Mouse (Mus musculus) liver, embryonic 11.5 days (tissue): Measurements from ENCODE around the gene Foxj2. TPM values are rescaled to one million over a fixed set of nuclear protein-coding genes. Genes with fewer than 3 reads are reported as not detected.

Source experiments
- ATAC-seq: fragments of 200-750 bp; cut with Nextera tagmentation; replicated peaks from 2 replicates; pipeline ENCODE4 v1.8.0; 2017; ENCODE audit warnings: moderate number of reproducible peaks, mild to moderate bottlenecking, moderate TSS enrichment, moderate library complexity; ENCODE audit not compliant: low FRiP score
- DNase-seq: peaks from one replicate; pipeline ENCODE4 v3.0.0-alpha.2; 2017; ENCODE audit warnings: low spot score
- H3K27ac ChIP-seq: fragments of 300-500 bp; sonication (generic); 2 replicates; pipeline ENCODE4 v1.5.1; 2014; ENCODE audit warnings: mild to moderate bottlenecking, low read depth, low read length, control low read depth
- H3K27me3 ChIP-seq: fragments of 300-500 bp; sonication (generic); replicated peaks from 2 replicates; pipeline ENCODE4 v1.6.1; 2014; ENCODE audit warnings: low read length, mixed read lengths; ENCODE audit not compliant: control insufficient read depth, insufficient read depth
- H3K36me3 ChIP-seq: fragments of 300-500 bp; sonication (generic); 2 replicates; pipeline ENCODE4 v1.6.1; 2014; ENCODE audit warnings: mild to moderate bottlenecking, low read length, moderate library complexity, mixed read lengths; ENCODE audit not compliant: control insufficient read depth, insufficient read depth
- H3K4me1 ChIP-seq: fragments of 300-500 bp; sonication (generic); replicated peaks from 2 replicates; pipeline ENCODE4 v1.6.1; 2014; ENCODE audit warnings: low read length, mixed read lengths; ENCODE audit not compliant: control insufficient read depth, insufficient read depth
- H3K4me2 ChIP-seq: fragments of 300-500 bp; sonication (generic); 2 replicates; pipeline ENCODE4 v1.6.1; 2014; ENCODE audit warnings: mild to moderate bottlenecking, control low read depth, moderate library complexity
- H3K4me3 ChIP-seq: fragments of 300-500 bp; sonication (generic); 2 replicates; pipeline ENCODE4 v1.5.1; 2014; ENCODE audit warnings: low read depth, low read length, control low read depth
- H3K9ac ChIP-seq: fragments of 300-500 bp; sonication (generic); 2 replicates; pipeline ENCODE4 v1.6.1; 2014; ENCODE audit warnings: low read depth, low read length, control low read depth
- H3K9me3 ChIP-seq: fragments of 300-500 bp; sonication (generic); 2 replicates; pipeline ENCODE4 v1.6.1; 2016; ENCODE audit warnings: low read length, inconsistent platforms, mixed read lengths; ENCODE audit not compliant: control insufficient read depth
- WGBS: fragments of 180-500 bp; shearing (Covaris S2); extraction: QIAGEN DNeasy Blood & Tissue Kit; methylation state at CpG from one replicate; pipeline ENCODE4 v1.1.7; 2014; 5-methylcytosine and 5-hydroxymethylcytosine counted together
- polyA plus RNA-seq: library from polyadenylated mRNA; unstranded; fragments of >200 nt; fragmentation: Nextera tagmentation; extraction: Ambion mirVana; gene quantifications from 2 replicates; pipeline ENCODE4 v1.2.1, GENCODE M21; 2014

Foxj2 gene
- polyA plus RNA-seq, 1 experiment from 2014 or later = 4.0 TPM

DNA sequence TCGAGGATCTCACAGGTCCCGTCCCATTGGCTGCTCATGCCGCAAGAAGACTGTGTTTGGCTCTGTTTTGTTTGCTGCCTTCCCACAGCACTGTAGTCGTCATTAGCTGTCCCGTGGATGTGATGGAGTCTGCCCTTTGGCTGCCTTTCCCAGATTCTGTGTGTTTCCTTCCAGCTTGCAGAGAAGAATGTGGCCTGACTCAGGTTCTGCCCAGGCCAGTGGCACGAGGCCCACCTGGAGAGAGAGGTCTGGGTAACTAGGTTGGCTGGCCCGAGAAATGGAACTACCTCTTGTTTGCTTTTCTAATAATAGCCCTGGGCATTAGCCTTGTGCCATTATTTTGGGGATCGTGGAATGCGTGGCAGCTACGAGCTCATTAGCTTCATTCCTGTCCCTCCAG lies 4.4 kb downstream of the Foxj2 start:
- WGBS = 82% methylated on average over 10 of the region's 10 CpGs
- Histone ChIP-seq H3K27me3 (no peaks in the 10 kb centered on the region), H3K36me3 (no peaks in the 10 kb centered on the region), H3K9ac (no peak overlapping the region), H3K4me1 (peaks cover 30% of the 10 kb centered on the region), H3K9me3 (no peaks in the 10 kb centered on the region), H3K4me3 (no peak overlapping the region), H3K27ac (no peak overlapping the region), H3K4me2 (no peak overlapping the region)
- DNase-seq = no peak
- no peak for ATAC-seq

DNA sequence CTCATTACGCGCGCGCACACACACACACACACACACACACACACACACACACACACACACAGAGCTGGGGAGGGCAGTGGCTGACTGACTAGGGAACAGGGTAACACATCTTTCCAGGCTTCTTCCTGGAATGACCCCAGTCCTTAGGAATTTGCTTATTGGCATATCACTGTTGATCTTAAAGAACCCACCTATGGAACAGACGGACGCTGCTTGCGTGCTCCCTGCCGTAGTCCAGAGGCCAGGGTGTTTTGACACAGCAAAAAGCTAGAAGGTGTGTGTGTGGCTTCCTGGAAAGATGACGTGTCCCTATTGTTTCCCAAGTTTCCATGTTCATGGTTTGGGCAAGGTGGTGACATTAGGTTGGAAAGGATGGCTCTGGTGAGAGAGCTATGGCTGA lies 5.5 kb downstream of the Foxj2 start:
- no peak overlapping the region for H3K4me3 ChIP-seq
- no peak overlapping the region for H3K9ac ChIP-seq
- H3K27me3 ChIP-seq = no peaks in the 10 kb centered on the region
- 89% methylated on average over 9 of the region's 9 CpGs for WGBS
- no peak overlapping the region for H3K27ac ChIP-seq
- no peaks in the 10 kb centered on the region for H3K9me3 ChIP-seq
- H3K4me2 ChIP-seq = no peak overlapping the region
- DNase-seq (no peak), ATAC-seq (no peak)
- no peaks in the 10 kb centered on the region for H3K36me3 ChIP-seq
- peaks cover 30% of the 10 kb centered on the region for H3K4me1 ChIP-seq

DNA sequence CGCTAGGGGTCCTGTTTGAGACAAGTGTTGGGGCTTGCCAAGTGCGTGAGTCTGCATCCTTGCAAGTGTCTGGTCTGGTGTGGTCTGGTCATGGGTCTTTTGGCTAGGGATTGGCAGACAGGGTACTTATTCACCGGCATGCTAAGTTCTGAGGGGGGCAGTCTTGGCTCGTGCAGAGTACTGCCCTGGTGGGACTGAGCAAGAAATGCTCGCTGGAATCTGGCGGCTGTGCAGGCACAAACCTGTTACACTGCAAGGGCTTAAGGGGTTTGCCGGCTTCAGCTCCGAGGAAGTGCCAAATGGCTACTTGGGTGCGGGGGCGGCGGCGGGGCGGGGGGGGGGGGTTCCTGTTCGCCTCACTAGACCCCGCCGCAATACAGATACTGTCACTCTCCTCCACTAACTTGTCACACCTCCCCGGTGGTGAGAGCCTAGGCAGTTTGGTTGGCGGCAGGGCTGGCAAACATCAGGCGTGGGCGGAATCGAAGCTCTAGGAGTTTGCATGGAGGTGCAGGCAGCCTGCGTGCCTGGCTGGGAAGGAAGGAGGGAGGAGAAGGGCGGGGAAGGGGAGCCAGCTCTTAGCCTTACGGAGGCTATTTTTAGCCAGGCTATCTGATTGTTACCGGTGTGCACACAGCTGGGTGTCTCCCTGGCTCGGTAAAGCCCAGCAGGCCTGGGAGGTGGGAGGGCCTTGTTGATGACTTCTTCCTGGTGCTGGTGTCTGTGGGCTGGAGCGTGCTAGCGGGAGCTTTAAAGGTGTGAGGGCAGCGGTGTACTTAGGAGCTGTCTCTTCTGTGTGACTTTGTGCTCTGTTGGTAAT lies 6.4 kb downstream of the Foxj2 start:
- Histone ChIP-seq H3K36me3 (no peaks in the 10 kb centered on the region), H3K4me3 (peak overlapping the region; percentile 49), H3K27me3 (no peaks in the 10 kb centered on the region), H3K4me1 (peaks cover 21% of the 10 kb centered on the region), H3K9me3 (no peaks in the 10 kb centered on the region), H3K27ac (peak overlapping the region; percentile 60), H3K4me2 (peak overlapping the region; percentile 83), H3K9ac (peak overlapping the region; percentile 66)
- 4% methylated on average over 26 of the region's 29 CpGs for WGBS
- peak; percentile 70 for DNase-seq
- peak; percentile 95 for ATAC-seq

DNA sequence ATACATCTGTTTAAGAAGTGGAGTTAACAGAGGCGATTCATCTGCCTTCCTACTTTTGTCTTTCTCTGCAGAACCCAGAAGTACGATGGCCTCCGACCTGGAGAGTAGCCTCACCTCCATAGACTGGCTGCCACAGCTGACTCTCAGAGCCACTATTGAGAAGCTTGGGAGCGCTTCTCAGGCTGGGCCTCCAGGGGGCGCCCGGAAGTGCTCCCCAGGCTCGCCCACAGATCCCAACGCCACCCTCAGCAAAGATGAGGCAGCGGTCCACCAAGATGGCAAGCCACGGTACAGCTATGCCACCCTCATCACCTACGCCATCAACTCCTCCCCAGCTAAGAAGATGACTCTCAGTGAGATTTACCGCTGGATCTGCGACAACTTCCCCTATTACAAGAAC lies 8.4 kb downstream of the Foxj2 start:
- ATAC-seq (0 out of 2 replicates have a peak, but pooled peaks have one; percentile 21), DNase-seq (no peak)
- Histone ChIP-seq H3K4me2 (no peak overlapping the region), H3K27me3 (no peaks in the 10 kb centered on the region), H3K27ac (no peak overlapping the region), H3K4me1 (peaks cover 15% of the 10 kb centered on the region), H3K9me3 (no peaks in the 10 kb centered on the region), H3K9ac (no peak overlapping the region), H3K36me3 (no peaks in the 10 kb centered on the region), H3K4me3 (no peak overlapping the region)
- 39% methylated on average over 13 of the region's 13 CpGs for WGBS

DNA sequence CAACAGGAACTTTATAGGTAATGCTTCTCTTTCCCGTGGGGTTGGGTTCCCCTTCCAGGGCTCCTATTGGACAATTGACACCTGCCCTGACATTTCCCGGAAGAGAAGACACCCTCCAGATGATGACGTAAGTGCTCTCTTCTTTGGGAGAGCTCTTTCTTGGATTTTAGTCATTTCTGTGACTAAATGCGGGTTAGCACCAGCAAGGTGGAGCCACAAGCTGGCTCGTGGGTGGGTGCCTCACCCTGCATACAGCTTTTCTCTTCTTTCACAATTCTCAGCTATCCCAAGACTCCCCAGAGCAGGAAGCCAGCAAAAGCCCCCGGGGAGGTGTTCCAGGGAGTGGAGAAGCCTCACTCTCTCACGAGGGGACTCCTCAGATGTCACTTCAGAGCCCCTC lies 13.2 kb downstream of the Foxj2 start:
- no peak for DNase-seq
- no peak for ATAC-seq
- no peak overlapping the region for H3K9ac ChIP-seq
- WGBS = 81% methylated on average over 7 of the region's 7 CpGs
- peaks cover 19% of the 10 kb centered on the region for H3K36me3 ChIP-seq
- no peaks in the 10 kb centered on the region for H3K9me3 ChIP-seq
- no peaks in the 10 kb centered on the region for H3K4me1 ChIP-seq
- no peaks in the 10 kb centered on the region for H3K27me3 ChIP-seq
- H3K4me2 ChIP-seq = no peak overlapping the region
- no peak overlapping the region for H3K27ac ChIP-seq
- H3K4me3 ChIP-seq = no peak overlapping the region

GRCm38 (mm10) chr6:122834365-122834764 lies 14.7 kb downstream of the Foxj2 start:
- no peaks in the 10 kb centered on the region for H3K27me3 ChIP-seq
- H3K27ac ChIP-seq = no peak overlapping the region
- DNase-seq = no peak
- 61% methylated on average over 4 of the region's 4 CpGs for WGBS
- no peak overlapping the region for H3K4me2 ChIP-seq
- H3K4me1 ChIP-seq = no peaks in the 10 kb centered on the region
- H3K36me3 ChIP-seq = peaks cover 22% of the 10 kb centered on the region
- no peak overlapping the region for H3K4me3 ChIP-seq
- 0 out of 2 replicates have a peak, but pooled peaks have one; percentile 42 for ATAC-seq
- H3K9ac ChIP-seq = no peak overlapping the region
- H3K9me3 ChIP-seq = no peaks in the 10 kb centered on the region

DNA sequence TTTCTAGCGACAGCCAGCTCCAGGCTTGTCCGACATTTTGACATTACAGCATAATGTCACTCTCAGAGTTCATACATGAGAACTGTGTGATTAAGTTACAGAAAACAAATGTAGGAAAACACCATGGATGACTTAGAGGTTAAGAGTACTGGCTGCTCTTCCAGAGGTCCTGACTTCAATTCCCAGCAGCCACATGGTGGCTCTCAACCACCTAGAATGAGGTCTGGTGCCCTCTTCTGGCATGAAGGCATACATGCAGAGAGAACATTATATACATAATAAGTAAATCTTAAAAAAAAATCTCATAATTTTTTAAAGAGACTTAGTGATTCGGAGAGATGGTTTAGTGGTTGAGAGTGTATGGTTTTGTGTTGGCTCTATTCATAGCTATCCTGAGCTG lies 17.3 kb downstream of the Foxj2 start:
- H3K27ac ChIP-seq = no peak overlapping the region
- no peak overlapping the region for H3K4me2 ChIP-seq
- H3K4me1 ChIP-seq = no peaks in the 10 kb centered on the region
- no peaks in the 10 kb centered on the region for H3K27me3 ChIP-seq
- H3K36me3 ChIP-seq = peaks cover 22% of the 10 kb centered on the region
- WGBS = 93% methylated on average over 3 of the region's 3 CpGs
- H3K9ac ChIP-seq = no peak overlapping the region
- no peaks in the 10 kb centered on the region for H3K9me3 ChIP-seq
- DNase-seq = no peak
- ATAC-seq = no peak
- H3K4me3 ChIP-seq = no peak overlapping the region

DNA sequence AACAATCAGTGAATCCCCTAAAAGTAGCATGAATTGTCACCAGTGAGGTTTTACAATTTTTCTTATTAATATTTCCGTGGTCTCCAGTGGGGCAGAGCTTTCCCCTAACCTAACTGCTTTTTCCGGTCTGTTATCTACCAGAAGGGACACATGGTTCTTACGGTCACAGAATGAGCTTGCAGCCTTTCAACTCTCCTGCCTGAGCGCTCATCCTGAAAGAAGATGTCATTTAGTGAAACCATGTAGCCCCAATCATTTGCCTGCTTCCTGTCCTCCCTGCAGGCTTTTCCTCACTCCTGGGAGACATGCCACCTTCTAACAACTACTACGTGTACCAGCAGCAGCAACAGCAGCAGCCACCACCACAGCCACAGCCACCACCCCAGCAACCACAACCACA lies 17.8 kb downstream of the Foxj2 start:
- Histone ChIP-seq H3K36me3 (peaks cover 22% of the 10 kb centered on the region), H3K9ac (no peak overlapping the region), H3K27me3 (no peaks in the 10 kb centered on the region), H3K4me2 (no peak overlapping the region), H3K4me1 (no peaks in the 10 kb centered on the region), H3K9me3 (no peaks in the 10 kb centered on the region), H3K27ac (no peak overlapping the region), H3K4me3 (no peak overlapping the region)
- ATAC-seq (no peak), DNase-seq (no peak)
- WGBS = 77% methylated on average over 5 of the region's 5 CpGs

GRCm38 (mm10) chr6:122843759-122844158 lies 24.0 kb downstream of the Foxj2 start:
- ATAC-seq = no peak
- no peak for DNase-seq
- Histone ChIP-seq H3K4me2 (no peak overlapping the region), H3K27ac (no peak overlapping the region), H3K27me3 (no peaks in the 10 kb centered on the region), H3K4me3 (no peak overlapping the region), H3K4me1 (no peaks in the 10 kb centered on the region), H3K9ac (no peak overlapping the region), H3K9me3 (no peaks in the 10 kb centered on the region), H3K36me3 (no peaks in the 10 kb centered on the region)
- 77% methylated on average over 6 of the region's 6 CpGs for WGBS
